Comparison of ENCODE assay signal across 8 mouse cellular contexts in genomic region chr7:141123517-141123856, GRCm38 (mm10). TPM values are rescaled to one million over a fixed set of nuclear protein-coding genes. Genes with fewer than 3 reads are reported as not detected.
DNase-seq lines count a peak whose midpoint lies in the region; ATAC-seq lines count a peak whose summit lies in the region.
"Had no signal": no experiment of that assay in that cellular context is flagged by ENCODE, and none has a peak within 500 bp of the region (broad histone marks: within the 10 kb centered on the region; RNA-seq: fewer than 3 reads in every experiment).

No protein-coding gene starts in this region.

- DNase-seq in forebrain, embryonic 11.5 days (ENCODE audit: low spot score): no peak
- no peak for DNase-seq in cerebellum, postnatal 25 days
- no peak for DNase-seq in yolk sac, embryonic 10.5 days (ENCODE audit: low spot score)

- H3K27me3 ChIP-seq in megakaryocyte, embryonic 14.5 days (replicated peaks): no peaks in the 10 kb centered on the region
- no peaks in the 10 kb centered on the region for H3K27me3 ChIP-seq in forebrain, embryonic 11.5 days (ENCODE audit: control insufficient read depth, insufficient read depth, low read length)
- no peaks in the 10 kb centered on the region for H3K27me3 ChIP-seq in limb, embryonic 13.5 days
- no peaks in the 10 kb centered on the region for H3K27me3 ChIP-seq in stomach, embryonic 14.5 days (ENCODE audit: control insufficient read depth, insufficient read depth, low read length)

- peak overlapping the region; percentile 64 for H3K4me2 ChIP-seq in forebrain, embryonic 11.5 days (ENCODE audit: low read depth, low read length, severe bottlenecking)
- peak overlapping the region; percentile 76 for H3K4me2 ChIP-seq in limb, embryonic 13.5 days (replicated peaks)
- H3K4me2 ChIP-seq in stomach, embryonic 14.5 days (replicated peaks; ENCODE audit: low read depth, low read length): peak overlapping the region; percentile 49

- H3K9ac ChIP-seq in forebrain, embryonic 11.5 days (ENCODE audit: low read length): peak overlapping the region; percentile 59
- peak overlapping the region; percentile 76 for H3K9ac ChIP-seq in limb, embryonic 13.5 days
- peak overlapping the region; percentile 31; the same call in 1 of the 2 replicates for H3K9ac ChIP-seq in stomach, embryonic 14.5 days (replicated peaks; ENCODE audit: low read depth, low read length)

- peak overlapping the region; percentile 95 for H3K4me3 ChIP-seq in megakaryocyte, embryonic 14.5 days (replicated peaks)
- H3K4me3 ChIP-seq in forebrain, embryonic 11.5 days (ENCODE audit: low read depth, low read length): peak overlapping the region; percentile 43
- peak overlapping the region; percentile 60 for H3K4me3 ChIP-seq in limb, embryonic 13.5 days
- peak overlapping the region; percentile 37 for H3K4me3 ChIP-seq in stomach, embryonic 14.5 days (ENCODE audit: low read depth, low read length)

- H3K9me3 ChIP-seq in megakaryocyte, embryonic 14.5 days: no peaks in the 10 kb centered on the region
- no peaks in the 10 kb centered on the region for H3K9me3 ChIP-seq in forebrain, embryonic 11.5 days (ENCODE audit: control insufficient read depth, low read length)
- H3K9me3 ChIP-seq in limb, embryonic 13.5 days: no peaks in the 10 kb centered on the region
- H3K9me3 ChIP-seq in stomach, embryonic 14.5 days (ENCODE audit: control insufficient read depth, low read depth, low read length): no peaks in the 10 kb centered on the region

- no peak for ATAC-seq in megakaryocyte, adult 5-6 weeks (ENCODE audit: poor library complexity, severe bottlenecking)
- ATAC-seq in forebrain, embryonic 11.5 days (replicated peaks; ENCODE audit: low FRiP score): no peak
- no peak for ATAC-seq in limb, embryonic 13.5 days (ENCODE audit: low FRiP score, low read depth)
- ATAC-seq in stomach, embryonic 14.5 days (ENCODE audit: insufficient number of reproducible peaks, insufficient read depth, low FRiP score, low read depth): no peak

- no peaks in the 10 kb centered on the region for H3K36me3 ChIP-seq in megakaryocyte, embryonic 14.5 days (replicated peaks; ENCODE audit: low read length)
- no peaks in the 10 kb centered on the region for H3K36me3 ChIP-seq in forebrain, embryonic 11.5 days (ENCODE audit: control insufficient read depth, insufficient read depth, low read length)
- H3K36me3 ChIP-seq in limb, embryonic 13.5 days: no peaks in the 10 kb centered on the region
- no peaks in the 10 kb centered on the region for H3K36me3 ChIP-seq in stomach, embryonic 14.5 days (ENCODE audit: control insufficient read depth, insufficient read depth, low read length)

- peak overlapping the region; percentile 59 for H3K27ac ChIP-seq in forebrain, embryonic 11.5 days (ENCODE audit: low read depth, low read length)
- peak overlapping the region; percentile 83 for H3K27ac ChIP-seq in limb, embryonic 13.5 days
- peak overlapping the region; percentile 35; the same call in 1 of the 2 replicates for H3K27ac ChIP-seq in stomach, embryonic 14.5 days (ENCODE audit: low read length)

- 3% methylated on average over 15 of the region's 15 CpGs for WGBS in forebrain, embryonic 11.5 days
- WGBS in limb, embryonic 13.5 days: 2% methylated on average over 15 of the region's 15 CpGs
- 3% methylated on average over 15 of the region's 15 CpGs for WGBS in stomach, embryonic 14.5 days

- peaks cover 64% of the 10 kb centered on the region for H3K4me1 ChIP-seq in megakaryocyte, embryonic 14.5 days
- H3K4me1 ChIP-seq in forebrain, embryonic 11.5 days (replicated peaks; ENCODE audit: control insufficient read depth, insufficient read depth, low read length): no peaks in the 10 kb centered on the region
- peaks cover 4% of the 10 kb centered on the region for H3K4me1 ChIP-seq in limb, embryonic 13.5 days
- H3K4me1 ChIP-seq in stomach, embryonic 14.5 days (ENCODE audit: control insufficient read depth, insufficient read depth, low read length): peaks cover 6% of the 10 kb centered on the region; the same call in 1 of the 2 replicates

RNA-seq across cellular contexts. Expression of gene Ptdss2, which starts 1.3 kb away (rescaled TPM):
- polyA plus RNA-seq in megakaryocyte, embryonic 14.5 days (2012; ENCODE audit: insufficient read depth, low replicate concordance): 32.9 and 81.5 TPM in 2 replicates
- 7.1 and 10.2 TPM in 2 replicates for total RNA-seq in megakaryocyte, adult 5-6 weeks (2015)
- total RNA-seq in megakaryocyte, adult 5-6 weeks (2017): 1.9 and 2.6 TPM in 2 replicates
- 70.9 and 75.3 TPM in 2 replicates for polyA plus RNA-seq in forebrain, embryonic 11.5 days (2014; fragmentation: Nextera tagmentation; extraction: Ambion mirVana)
- 85.5 and 89.2 TPM in 2 replicates for polyA plus RNA-seq in limb, embryonic 13.5 days (2015; fragmentation: Nextera tagmentation; extraction: Ambion mirVana)
- 65.1 and 67.3 TPM in 2 replicates for polyA plus RNA-seq in stomach, embryonic 14.5 days (2014; fragmentation: Nextera tagmentation; extraction: Ambion mirVana)

RNA-seq across cellular contexts. Expression of gene Ano9, which starts 5.9 kb away (rescaled TPM):
- not detected in 2 replicates for polyA plus RNA-seq in megakaryocyte, embryonic 14.5 days (2012; ENCODE audit: insufficient read depth, low replicate concordance)
- not detected in 2 replicates for total RNA-seq in megakaryocyte, adult 5-6 weeks (2015)
- not detected in 2 replicates for total RNA-seq in megakaryocyte, adult 5-6 weeks (2017)
- 0.21 and 0.39 TPM in 2 replicates for polyA plus RNA-seq in forebrain, embryonic 11.5 days (2014; fragmentation: Nextera tagmentation; extraction: Ambion mirVana)
- 1.3 and 2.1 TPM in 2 replicates for polyA plus RNA-seq in limb, embryonic 13.5 days (2015; fragmentation: Nextera tagmentation; extraction: Ambion mirVana)
- 11.9 and 12.2 TPM in 2 replicates for polyA plus RNA-seq in stomach, embryonic 14.5 days (2014; fragmentation: Nextera tagmentation; extraction: Ambion mirVana)
- total RNA-seq: layer of hippocampus, postnatal 14 days had no signal

RNA-seq across cellular contexts. Expression of gene Sigirr, which starts 23.1 kb away (rescaled TPM):
- polyA plus RNA-seq in megakaryocyte, embryonic 14.5 days (2012; ENCODE audit: insufficient read depth, low replicate concordance): 41.8 and 92.9 TPM in 2 replicates
- 7.5 and 9.3 TPM in 2 replicates for total RNA-seq in megakaryocyte, adult 5-6 weeks (2015)
- 7.7 and 8.2 TPM in 2 replicates for total RNA-seq in megakaryocyte, adult 5-6 weeks (2017)
- polyA plus RNA-seq in forebrain, embryonic 11.5 days (2014; fragmentation: Nextera tagmentation; extraction: Ambion mirVana): 1.2 and 1.8 TPM in 2 replicates
- polyA plus RNA-seq in limb, embryonic 13.5 days (2015; fragmentation: Nextera tagmentation; extraction: Ambion mirVana): 2.7 and 3.1 TPM in 2 replicates
- polyA plus RNA-seq in stomach, embryonic 14.5 days (2014; fragmentation: Nextera tagmentation; extraction: Ambion mirVana): 7.1 and 7.4 TPM in 2 replicates

RNA-seq across cellular contexts. Expression of gene Pkp3, which starts 45.5 kb away (rescaled TPM):
- polyA plus RNA-seq in megakaryocyte, embryonic 14.5 days (2012; ENCODE audit: insufficient read depth, low replicate concordance): 2.5 and 3.0 TPM in 2 replicates
- 6.7 and 9.7 TPM in 2 replicates for total RNA-seq in megakaryocyte, adult 5-6 weeks (2015)
- 3.8 and 6.1 TPM in 2 replicates for total RNA-seq in megakaryocyte, adult 5-6 weeks (2017)
- polyA plus RNA-seq in forebrain, embryonic 11.5 days (2014; fragmentation: Nextera tagmentation; extraction: Ambion mirVana): 1.1 and 1.9 TPM in 2 replicates
- polyA plus RNA-seq in limb, embryonic 13.5 days (2015; fragmentation: Nextera tagmentation; extraction: Ambion mirVana): 23.9 and 25.5 TPM in 2 replicates
- polyA plus RNA-seq in stomach, embryonic 14.5 days (2014; fragmentation: Nextera tagmentation; extraction: Ambion mirVana): 20.2 and 21.1 TPM in 2 replicates
- total RNA-seq: layer of hippocampus, postnatal 14 days had no signal

RNA-seq across cellular contexts. Expression of gene Rnh1, which starts 49.2 kb away (rescaled TPM):
- polyA plus RNA-seq in megakaryocyte, embryonic 14.5 days (2012; ENCODE audit: insufficient read depth, low replicate concordance): 26.5 and 43.0 TPM in 2 replicates
- total RNA-seq in megakaryocyte, adult 5-6 weeks (2015): 70.5 and 86.8 TPM in 2 replicates
- total RNA-seq in megakaryocyte, adult 5-6 weeks (2017): 74.2 and 94.3 TPM in 2 replicates
- polyA plus RNA-seq in forebrain, embryonic 11.5 days (2014; fragmentation: Nextera tagmentation; extraction: Ambion mirVana): 56.7 and 65.2 TPM in 2 replicates
- polyA plus RNA-seq in limb, embryonic 13.5 days (2015; fragmentation: Nextera tagmentation; extraction: Ambion mirVana): 112 and 118 TPM in 2 replicates
- 165 and 181 TPM in 2 replicates for polyA plus RNA-seq in stomach, embryonic 14.5 days (2014; fragmentation: Nextera tagmentation; extraction: Ambion mirVana)

Comparison
In these comparisons a context has a peak if more than half of its experiments do, and no peak if none do; other contexts are left out.
1. H3K4me3 ChIP-seq: peak in every context shown above with its lines; median percentile 95 in megakaryocyte, embryonic 14.5 days; 60 in limb, embryonic 13.5 days; 43 in forebrain, embryonic 11.5 days; 37 in stomach, embryonic 14.5 days.